Mouse (Mus musculus): ENCODE measurements around the gene Ccdc89. TPM values are rescaled to one million over a fixed set of nuclear protein-coding genes. Genes with fewer than 3 reads are reported as not detected.
A peak's percentile ranks its signal among the peaks of the same experiment; 100 is the strongest.

Ccdc89 gene
- total and polyA plus RNA-seq, 2 experiments, result 0.09 TPM

- WGBS, result under 1% methylated on average over 32 of the region's 32 CpGs
- peak; percentile 62 for DNase-seq (ENCODE audit: extremely low read depth, low read depth, low spot score)
Measured at GRCm38 (mm10) chr7:90476313-90477245, 50.2 kb downstream of the Ccdc89 start, which contains the start of gene Dlg2. Gene Dlg2 (plus strand): TSS chr7:90476672.

More at GRCm38 (mm10) chr7:90476313-90477245, 50.2 kb downstream of the Ccdc89 start, which contains the start of gene Dlg2:
- Histone ChIP-seq H3K4me1 (ENCODE audit: control insufficient read depth, insufficient read depth, low read length) (no peaks in the 10 kb centered on the region), H3K4me3 (ENCODE audit: insufficient read depth, low read depth, low read length) (peak within 1 kb of the TSS; percentile 78), H3K27me3 (ENCODE audit: control insufficient read depth, insufficient read depth, low read length) (no peaks in the 10 kb centered on the region), H3K9ac (ENCODE audit: low read depth, low read length) (peak within 1 kb of the TSS; percentile 87), H3K79me2 (ENCODE audit: control insufficient read depth, insufficient read depth, low read length) (no peaks in the 10 kb centered on the region), H3K36me3 (ENCODE audit: control insufficient read depth, insufficient read depth, low read length) (peaks cover 2% of the 10 kb centered on the region; the same call in 1 of the 2 replicates), H3K27ac (replicated peaks; ENCODE audit: insufficient read depth, low read depth, low read length) (peak within 1 kb of the TSS; percentile 93)
- TF ChIP-seq CTCF (IDR thresholded peaks at IDR 0.05; ENCODE audit: low read depth, low read length) (no peak), POLR2A (IDR thresholded peaks at IDR 0.05; ENCODE audit: extremely low read depth, insufficient read depth, low read length) (no peak)

Other genes starting within 250 kb of the Ccdc89 start
- not detected in 2 replicates for gene Ccdc83, start 160.8 kb upstream of the Ccdc89 start, total RNA-seq (2014; rRNA removed)
- gene Ccdc83, start 160.8 kb upstream of the Ccdc89 start, polyA plus RNA-seq (2012; rRNA removed), result not detected in 2 replicates
- 0.74 and 1.3 TPM in 2 replicates for gene Sytl2, start 124.3 kb upstream of the Ccdc89 start, total RNA-seq (2014; rRNA removed)
- gene Sytl2, start 124.3 kb upstream of the Ccdc89 start, polyA plus RNA-seq (2012; rRNA removed), result 0.47 and 0.53 TPM in 2 replicates
- gene Crebzf, start 16.2 kb downstream of the Ccdc89 start, total RNA-seq (2014; rRNA removed), result 38.1 and 40.7 TPM in 2 replicates
- 18.3 and 21.0 TPM in 2 replicates for gene Crebzf, start 16.2 kb downstream of the Ccdc89 start, polyA plus RNA-seq (2012; rRNA removed)
- 67.5 and 68.2 TPM in 2 replicates for gene Tmem126a, start 30.7 kb downstream of the Ccdc89 start, total RNA-seq (2014; rRNA removed)
- 25.0 and 28.5 TPM in 2 replicates for gene Tmem126a, start 30.7 kb downstream of the Ccdc89 start, polyA plus RNA-seq (2012; rRNA removed)
- gene Tmem126b, start 49.4 kb downstream of the Ccdc89 start, total RNA-seq (2014; rRNA removed), result 19.3 and 22.5 TPM in 2 replicates
- gene Tmem126b, start 49.4 kb downstream of the Ccdc89 start, polyA plus RNA-seq (2012; rRNA removed), result 6.2 and 7.2 TPM in 2 replicates
- 0.47 and 0.65 TPM in 2 replicates for gene Dlg2, start 50.1 kb downstream of the Ccdc89 start, total RNA-seq (2014; rRNA removed)
- 0.01 TPM in 1 of 2 replicates, not detected in the other for gene Dlg2, start 50.1 kb downstream of the Ccdc89 start, polyA plus RNA-seq (2012; rRNA removed)

Data from liver, adult 2 months (tissue).